Mouse (Mus musculus): Measurements from ENCODE around the gene Drd4.

GRCm38 (mm10) chr7:141301386-141301785 lies 9.6 kb downstream of the Drd4 start:
- no peak for TF ChIP-seq CTCF (IDR thresholded peaks at IDR 0.05; ENCODE audit: borderline replicate concordance, insufficient read depth, low read length)
- TF ChIP-seq POLR2A (IDR thresholded peaks at IDR 0.05; ENCODE audit: low read depth, low read length), result no peak
